Mouse (Mus musculus): ENCODE measurements around the gene Qdpr.
"Not testable (repeated sequence)": the region's sequence is repeated elsewhere in the genome, so short reads cannot be mapped to it uniquely, and the experiment has no call there.

The Qdpr gene

GRCm38 (mm10) chr5:45449206-45449605 lies 830 bp downstream of the Qdpr start:
- DNase-seq = no peak

- no peak for DNase-seq
Observed at GRCm38 (mm10) chr5:45448676-45449075, 1.4 kb downstream of the Qdpr start.

- no peak for DNase-seq
Observed at GRCm38 (mm10) chr5:45444130-45444832, 5.8 kb downstream of the Qdpr start.

- DNase-seq = no peak
Observed at GRCm38 (mm10) chr5:45441745-45442144, 8.3 kb downstream of the Qdpr start.

- no peak for DNase-seq
Observed at GRCm38 (mm10) chr5:45441124-45441523, 8.9 kb downstream of the Qdpr start.

GRCm38 (mm10) chr5:45438301-45438700 lies 11.7 kb downstream of the Qdpr start:
- no peak for DNase-seq

GRCm38 (mm10) chr5:45437826-45438225 lies 12.2 kb downstream of the Qdpr start:
- DNase-seq = no peak

- no peak for DNase-seq
Observed at GRCm38 (mm10) chr5:45435967-45436950, 13.8 kb downstream of the Qdpr start.

GRCm38 (mm10) chr5:45427891-45428290 lies 22.1 kb downstream of the Qdpr start:
- DNase-seq = no peak

GRCm38 (mm10) chr5:45426416-45427034 lies 23.5 kb downstream of the Qdpr start:
- no peak for DNase-seq

GRCm38 (mm10) chr5:45425771-45426170 lies 24.3 kb downstream of the Qdpr start:
- DNase-seq = not testable (repeated sequence)

GRCm38 (mm10) chr5:45424021-45424886 lies 25.8 kb downstream of the Qdpr start:
- DNase-seq = peak; percentile 51

- no peak for DNase-seq
Observed at GRCm38 (mm10) chr5:45421881-45422844, 27.9 kb downstream of the Qdpr start.

GRCm38 (mm10) chr5:45419841-45420638 lies 30.0 kb downstream of the Qdpr start:
- peak; percentile 34 for DNase-seq

GRCm38 (mm10) chr5:45417859-45418443 lies 32.1 kb downstream of the Qdpr start:
- DNase-seq = no peak

- no peak for DNase-seq
Observed at GRCm38 (mm10) chr5:45416478-45416877, 33.6 kb downstream of the Qdpr start.

GRCm38 (mm10) chr5:45406129-45406528 lies 43.9 kb downstream of the Qdpr start:
- DNase-seq = no peak

GRCm38 (mm10) chr5:45402632-45403031 lies 47.4 kb downstream of the Qdpr start:
- DNase-seq = peak; percentile 65

- DNase-seq = no peak
Observed at GRCm38 (mm10) chr5:45384034-45384812, 65.8 kb downstream of the Qdpr start.
